Mouse (Mus musculus): ENCODE results near the gene Plac1. TPM values are rescaled to one million over a fixed set of nuclear protein-coding genes. Genes with fewer than 3 reads are reported as not detected.

The Plac1 gene
- total and polyA plus RNA-seq, 2 experiments from 2014 or later, result 1.9 TPM; not detected in 1

- Histone ChIP-seq H3K36me3 (replicated peaks; ENCODE audit: control insufficient read depth, insufficient read depth, low read length) (peaks cover 8% of the 10 kb centered on the region), H3K27me3 (ENCODE audit: control insufficient read depth, insufficient read depth, low read length) (no peaks in the 10 kb centered on the region), H3K4me2 (ENCODE audit: low read depth, low read length) (peak overlapping the region; percentile 62), H3K9me3 (replicated peaks; ENCODE audit: control insufficient read depth, low read length) (no peaks in the 10 kb centered on the region), H3K9ac (replicated peaks; ENCODE audit: low read depth, low read length) (peak overlapping the region; percentile 90), H3K4me1 (ENCODE audit: control insufficient read depth, insufficient read depth) (0 out of 2 replicates have a peak, but pooled peaks cover 2% of the 10 kb centered on the region), H3K4me3 (ENCODE audit: low read depth, low read length) (peak overlapping the region; percentile 76), H3K27ac (ENCODE audit: low read depth) (peak overlapping the region; percentile 99)
- no peak for DNase-seq (ENCODE audit: low spot score)
- TF ChIP-seq CTCF (IDR thresholded peaks at IDR 0.05; ENCODE audit: low read depth) (no peak), EP300 (IDR thresholded peaks at IDR 0.05; ENCODE audit: low read depth) (no peak)
- 0 out of 2 replicates have a peak, but pooled peaks have one; percentile 1 for ATAC-seq (ENCODE audit: insufficient read depth, low read depth)
- WGBS, result 14% methylated on average over 19 of the region's 33 CpGs
Measured at GRCm38 (mm10) chrX:53056627-53057026, 183.3 kb downstream of the Plac1 start.

GRCm38 (mm10) chrX:53055771-53056170 lies 184.1 kb downstream of the Plac1 start:
- Histone ChIP-seq H3K9ac (replicated peaks; ENCODE audit: low read depth, low read length) (peak overlapping the region; percentile 90), H3K27me3 (ENCODE audit: control insufficient read depth, insufficient read depth, low read length) (no peaks in the 10 kb centered on the region), H3K4me3 (ENCODE audit: low read depth, low read length) (peak overlapping the region; percentile 76), H3K9me3 (replicated peaks; ENCODE audit: control insufficient read depth, low read length) (no peaks in the 10 kb centered on the region), H3K4me1 (ENCODE audit: control insufficient read depth, insufficient read depth) (0 out of 2 replicates have a peak, but pooled peaks cover 2% of the 10 kb centered on the region), H3K36me3 (replicated peaks; ENCODE audit: control insufficient read depth, insufficient read depth, low read length) (peaks cover 8% of the 10 kb centered on the region), H3K27ac (ENCODE audit: low read depth) (peak overlapping the region; percentile 99), H3K4me2 (ENCODE audit: low read depth, low read length) (peak overlapping the region; percentile 62)
- peak; percentile 52 for DNase-seq (ENCODE audit: low spot score)
- ATAC-seq (ENCODE audit: insufficient read depth, low read depth), result no peak
- WGBS, result 8% methylated on average over 9 of the region's 9 CpGs
- TF ChIP-seq EP300 (IDR thresholded peaks at IDR 0.05; ENCODE audit: low read depth), result no peak
- no peak for TF ChIP-seq CTCF (IDR thresholded peaks at IDR 0.05; ENCODE audit: low read depth)

- Histone ChIP-seq H3K9ac (replicated peaks; ENCODE audit: low read depth, low read length) (peak overlapping the region; percentile 34; the same call in 1 of the 2 replicates), H3K27me3 (ENCODE audit: control insufficient read depth, insufficient read depth, low read length) (no peaks in the 10 kb centered on the region), H3K4me2 (ENCODE audit: low read depth, low read length) (peak overlapping the region; percentile 54), H3K36me3 (replicated peaks; ENCODE audit: control insufficient read depth, insufficient read depth, low read length) (peaks cover 8% of the 10 kb centered on the region), H3K27ac (ENCODE audit: low read depth) (peak overlapping the region; percentile 60), H3K4me3 (ENCODE audit: low read depth, low read length) (peak overlapping the region; percentile 76), H3K9me3 (replicated peaks; ENCODE audit: control insufficient read depth, low read length) (no peaks in the 10 kb centered on the region), H3K4me1 (ENCODE audit: control insufficient read depth, insufficient read depth) (0 out of 2 replicates have a peak, but pooled peaks cover 2% of the 10 kb centered on the region)
- no peak for DNase-seq (ENCODE audit: low spot score)
- TF ChIP-seq CTCF (IDR thresholded peaks at IDR 0.05; ENCODE audit: low read depth) (no peak), EP300 (IDR thresholded peaks at IDR 0.05; ENCODE audit: low read depth) (no peak)
- no peak for ATAC-seq (ENCODE audit: insufficient read depth, low read depth)
- WGBS, result 16% methylated on average over 5 of the region's 5 CpGs
Measured at GRCm38 (mm10) chrX:53053885-53054284, 186.0 kb downstream of the Plac1 start.

GRCm38 (mm10) chrX:53052652-53053500 lies 187.0 kb downstream of the Plac1 start:
- Histone ChIP-seq H3K4me2 (ENCODE audit: low read depth, low read length) (no peak overlapping the region; the same call in 1 of the 2 replicates), H3K4me1 (ENCODE audit: control insufficient read depth, insufficient read depth) (0 out of 2 replicates have a peak, but pooled peaks cover 2% of the 10 kb centered on the region), H3K27ac (ENCODE audit: low read depth) (peak overlapping the region; percentile 60), H3K4me3 (ENCODE audit: low read depth, low read length) (no peak overlapping the region), H3K9ac (replicated peaks; ENCODE audit: low read depth, low read length) (no peak overlapping the region), H3K9me3 (replicated peaks; ENCODE audit: control insufficient read depth, low read length) (no peaks in the 10 kb centered on the region), H3K27me3 (ENCODE audit: control insufficient read depth, insufficient read depth, low read length) (no peaks in the 10 kb centered on the region), H3K36me3 (replicated peaks; ENCODE audit: control insufficient read depth, insufficient read depth, low read length) (peaks cover 8% of the 10 kb centered on the region)
- 11% methylated on average over 13 of the region's 13 CpGs for WGBS
- DNase-seq (ENCODE audit: low spot score) (peak; percentile 79), ATAC-seq (ENCODE audit: insufficient read depth, low read depth) (peak; percentile 44)
- TF ChIP-seq CTCF (IDR thresholded peaks at IDR 0.05; ENCODE audit: low read depth) (no peak), EP300 (IDR thresholded peaks at IDR 0.05; ENCODE audit: low read depth) (peak; percentile 46)

- Histone ChIP-seq H3K9me3 (replicated peaks; ENCODE audit: control insufficient read depth, low read length) (no peaks in the 10 kb centered on the region), H3K4me1 (ENCODE audit: control insufficient read depth, insufficient read depth) (peaks cover 18% of the 10 kb centered on the region; the same call in 1 of the 2 replicates), H3K27me3 (ENCODE audit: control insufficient read depth, insufficient read depth, low read length) (no peaks in the 10 kb centered on the region), H3K27ac (ENCODE audit: low read depth) (peak overlapping the region; percentile 51; the same call in 1 of the 2 replicates), H3K36me3 (replicated peaks; ENCODE audit: control insufficient read depth, insufficient read depth, low read length) (peaks cover 8% of the 10 kb centered on the region), H3K9ac (replicated peaks; ENCODE audit: low read depth, low read length) (no peak overlapping the region), H3K4me2 (ENCODE audit: low read depth, low read length) (peak overlapping the region; percentile 53), H3K4me3 (ENCODE audit: low read depth, low read length) (peak overlapping the region; percentile 30)
- ATAC-seq (ENCODE audit: insufficient read depth, low read depth), result no peak
- 4% methylated on average over 8 of the region's 9 CpGs for WGBS
- TF ChIP-seq CTCF (IDR thresholded peaks at IDR 0.05; ENCODE audit: low read depth) (no peak), EP300 (IDR thresholded peaks at IDR 0.05; ENCODE audit: low read depth) (no peak)
- DNase-seq (ENCODE audit: low spot score), result no peak
Measured at GRCm38 (mm10) chrX:53050353-53050752, 189.6 kb downstream of the Plac1 start.

Data from heart, postnatal 0 days (tissue).